In the genomic region with DNA sequence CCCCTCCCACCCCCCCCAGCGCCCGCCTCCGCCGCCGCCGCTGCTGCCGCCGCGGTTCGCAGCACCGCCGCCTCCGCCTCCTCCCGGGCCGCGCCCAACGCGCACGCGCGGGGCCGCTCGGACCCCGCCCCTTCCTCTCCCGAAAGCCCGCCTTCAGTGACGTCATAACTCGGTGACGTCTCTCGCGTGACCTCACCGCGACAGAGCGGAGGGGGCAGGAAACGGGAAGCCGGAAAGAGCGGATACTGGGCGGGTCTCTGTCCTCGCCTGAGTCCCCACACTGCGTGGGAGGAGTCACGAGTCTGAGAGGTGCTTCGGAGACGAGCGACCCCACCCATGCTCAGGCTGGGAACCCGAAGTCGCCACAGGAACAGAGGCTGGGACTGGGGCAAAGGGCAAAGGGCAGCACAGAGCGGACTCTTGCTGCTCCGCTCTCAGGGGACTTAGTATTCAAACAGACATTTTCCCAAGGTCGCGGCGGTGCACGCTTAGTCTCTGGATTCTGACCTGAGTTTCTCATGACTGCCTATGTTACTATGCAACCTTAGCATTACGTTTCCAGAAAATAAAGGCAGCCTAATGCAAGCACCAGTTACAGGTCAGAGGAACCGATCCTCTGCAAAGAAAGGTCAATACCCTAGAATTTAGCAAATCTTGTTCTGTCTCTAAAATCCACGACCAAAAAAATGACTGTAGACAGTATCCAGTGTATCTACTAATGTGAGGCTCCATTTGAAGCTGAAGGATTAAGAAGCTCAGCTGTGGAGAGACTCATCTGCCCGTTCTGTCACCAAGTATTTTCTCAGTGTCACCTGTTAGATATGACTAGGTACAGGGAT, we compare ENCODE assay signal across 8 mouse cellular contexts. TPM values are rescaled to one million over a fixed set of nuclear protein-coding genes. Genes with fewer than 3 reads are reported as not detected.
A peak's percentile ranks its signal among the peaks of the same experiment; 100 is the strongest.
DNase-seq lines count a peak whose midpoint lies in the region; ATAC-seq and TF ChIP-seq lines count a peak whose summit lies in the region.

Gene D17Wsu92e (minus strand): TSS at position 81 of the 839 bp plus-strand sequence.

- H3K9ac ChIP-seq in heart, embryonic 11.5 days (ENCODE audit: low read depth, low read length) = peak within 1 kb of the TSS; percentile 96
- peak within 1 kb of the TSS; percentile 90 for H3K9ac ChIP-seq in kidney, embryonic 16.5 days (replicated peaks; ENCODE audit: low read length)
- peak within 1 kb of the TSS; percentile 91 for H3K9ac ChIP-seq in liver, adult 2 months (ENCODE audit: low read depth, low read length)

- WGBS in heart, embryonic 11.5 days (ENCODE audit: insufficient replicate concordance) = 3% methylated on average over 37 of the region's 56 CpGs
- WGBS in kidney, embryonic 16.5 days = 3% methylated on average over 40 of the region's 56 CpGs
- WGBS in liver, adult 2 months = 2% methylated on average over 46 of the region's 56 CpGs

- no peaks in the 10 kb centered on the region for H3K9me3 ChIP-seq in erythroblast, embryonic 14.5 days (ENCODE audit: control insufficient read depth, low read length)
- H3K9me3 ChIP-seq in heart, embryonic 11.5 days (replicated peaks; ENCODE audit: control insufficient read depth, low read length) = no peaks in the 10 kb centered on the region
- no peaks in the 10 kb centered on the region for H3K9me3 ChIP-seq in kidney, embryonic 16.5 days (ENCODE audit: low read length)

- H3K27ac ChIP-seq in heart, embryonic 11.5 days (ENCODE audit: low read depth, low read length) = peak within 1 kb of the TSS; percentile 79
- peak within 1 kb of the TSS; percentile 86 for H3K27ac ChIP-seq in kidney, embryonic 16.5 days (ENCODE audit: low read length)
- H3K27ac ChIP-seq in liver, adult 2 months (replicated peaks; ENCODE audit: insufficient read depth, low read depth, low read length) = peak within 1 kb of the TSS; percentile 97

- peak; percentile 99 for DNase-seq in brain, embryonic 14.5 days (ENCODE audit: low read depth)
- DNase-seq in liver, adult 2 months (ENCODE audit: extremely low read depth, low read depth, low spot score) = peak; percentile 98
- peak; percentile 100 for DNase-seq in splenic B cell, adult 2 months (ENCODE audit: low read depth, low spot score)

- H3K79me3 ChIP-seq in C2C12 (ENCODE audit: low read depth) = peaks cover 42% of the 10 kb centered on the region

- H3ac ChIP-seq in C2C12 (ENCODE audit: control insufficient read depth, insufficient read length, low read depth) (peak within 1 kb of the TSS; percentile 100), myocyte (ENCODE audit: control insufficient read depth, insufficient read length) (peak within 1 kb of the TSS; percentile 66)

- peak within 1 kb of the TSS; percentile 89 for H3K4me3 ChIP-seq in C2C12 (ENCODE audit: insufficient read depth, poor library complexity, severe bottlenecking)
- peak within 1 kb of the TSS; percentile 100 for H3K4me3 ChIP-seq in erythroblast, embryonic 14.5 days (replicated peaks)
- H3K4me3 ChIP-seq in heart, embryonic 11.5 days (ENCODE audit: low read depth, low read length) = peak within 1 kb of the TSS; percentile 95
- H3K4me3 ChIP-seq in kidney, embryonic 16.5 days (ENCODE audit: low read length) = peak within 1 kb of the TSS; percentile 89
- peak within 1 kb of the TSS; percentile 91 for H3K4me3 ChIP-seq in liver, adult 2 months (ENCODE audit: insufficient read depth, low read depth, low read length)
- peak within 1 kb of the TSS; percentile 87 for H3K4me3 ChIP-seq in myocyte

- H3K79me2 ChIP-seq in C2C12 (ENCODE audit: control insufficient read depth, insufficient read depth) (peaks cover 46% of the 10 kb centered on the region), myocyte (ENCODE audit: control insufficient read depth, insufficient read depth) (peaks cover 42% of the 10 kb centered on the region)
- H3K79me2 ChIP-seq in liver, adult 2 months (ENCODE audit: control insufficient read depth, insufficient read depth, low read length) = peaks cover 31% of the 10 kb centered on the region; the same call in 1 of the 2 replicates

- peak; percentile 93 for ATAC-seq in heart, embryonic 11.5 days (replicated peaks; ENCODE audit: insufficient number of reproducible peaks, low FRiP score, low TSS enrichment)
- ATAC-seq in kidney, embryonic 16.5 days (ENCODE audit: low FRiP score, low TSS enrichment) = peak; percentile 96

- TF ChIP-seq CTCF in C2C12 (IDR thresholded peaks at IDR 0.05; ENCODE audit: control insufficient read depth, insufficient read depth, insufficient read length) = no peak
- no peak for TF ChIP-seq CTCF in brain, embryonic 14.5 days (IDR thresholded peaks at IDR 0.05; ENCODE audit: borderline replicate concordance, extremely low read depth, insufficient read depth, insufficient read length)
- no peak for TF ChIP-seq CTCF in liver, adult 2 months (IDR thresholded peaks at IDR 0.05; ENCODE audit: low read depth, low read length)

- H3K27me3 ChIP-seq in C2C12 (ENCODE audit: control insufficient read depth, insufficient read depth, insufficient read length) = no peaks in the 10 kb centered on the region
- no peaks in the 10 kb centered on the region for H3K27me3 ChIP-seq in erythroblast, embryonic 14.5 days (ENCODE audit: control insufficient read depth)
- no peaks in the 10 kb centered on the region for H3K27me3 ChIP-seq in heart, embryonic 11.5 days (ENCODE audit: control insufficient read depth, insufficient read depth, low read length)
- no peaks in the 10 kb centered on the region for H3K27me3 ChIP-seq in kidney, embryonic 16.5 days (ENCODE audit: insufficient read depth, low read length)
- no peaks in the 10 kb centered on the region for H3K27me3 ChIP-seq in liver, adult 2 months (ENCODE audit: control insufficient read depth, insufficient read depth, low read length)
- no peaks in the 10 kb centered on the region for H3K27me3 ChIP-seq in myocyte (ENCODE audit: control insufficient read depth, insufficient read depth, insufficient read length)
- H3K27me3 ChIP-seq in splenic B cell, adult 2 months (ENCODE audit: control insufficient read depth, insufficient read depth, low read length, poor library complexity, severe bottlenecking) = no peaks in the 10 kb centered on the region

- peak; percentile 56; the same call in 1 of the 2 replicates for TF ChIP-seq POLR2A in brain, embryonic 14.5 days (IDR thresholded peaks at IDR 0.05; ENCODE audit: borderline replicate concordance, extremely low read depth, insufficient read depth, insufficient read length, poor library complexity, severe bottlenecking)
- peak; percentile 45; the same call in 1 of the 2 replicates for TF ChIP-seq POLR2A in liver, adult 2 months (IDR thresholded peaks at IDR 0.05; ENCODE audit: extremely low read depth, insufficient read depth, low read length)
- peak; percentile 73 for TF ChIP-seq POLR2A in myocyte (IDR thresholded peaks at IDR 0.05; ENCODE audit: insufficient read length, low read depth)

- H3K36me3 ChIP-seq in C2C12 (ENCODE audit: control insufficient read depth, insufficient read depth) (no peaks in the 10 kb centered on the region), myocyte (ENCODE audit: control insufficient read depth, insufficient read depth) (no peaks in the 10 kb centered on the region)
- peaks cover 9% of the 10 kb centered on the region for H3K36me3 ChIP-seq in erythroblast, embryonic 14.5 days (ENCODE audit: control insufficient read depth)
- H3K36me3 ChIP-seq in heart, embryonic 11.5 days (ENCODE audit: control insufficient read depth, insufficient read depth, low read length) = no peaks in the 10 kb centered on the region
- no peaks in the 10 kb centered on the region for H3K36me3 ChIP-seq in kidney, embryonic 16.5 days (ENCODE audit: insufficient read depth, low read length)
- no peaks in the 10 kb centered on the region for H3K36me3 ChIP-seq in liver, adult 2 months (ENCODE audit: control insufficient read depth, insufficient read depth, low read length)
- no peaks in the 10 kb centered on the region for H3K36me3 ChIP-seq in splenic B cell, adult 2 months (ENCODE audit: control insufficient read depth, insufficient read depth, low read length, poor library complexity, severe bottlenecking)

- peaks cover 67% of the 10 kb centered on the region for H3K4me1 ChIP-seq in erythroblast, embryonic 14.5 days (ENCODE audit: control insufficient read depth)
- peaks cover 19% of the 10 kb centered on the region for H3K4me1 ChIP-seq in heart, embryonic 11.5 days (ENCODE audit: control insufficient read depth, insufficient read depth, low read length)
- peaks cover 24% of the 10 kb centered on the region for H3K4me1 ChIP-seq in kidney, embryonic 16.5 days (ENCODE audit: insufficient read depth, low read length)
- peaks cover 29% of the 10 kb centered on the region for H3K4me1 ChIP-seq in liver, adult 2 months (ENCODE audit: control insufficient read depth, insufficient read depth, low read length)

- peak within 1 kb of the TSS; percentile 98 for H3K4me2 ChIP-seq in heart, embryonic 11.5 days
- peak within 1 kb of the TSS; percentile 91 for H3K4me2 ChIP-seq in kidney, embryonic 16.5 days (replicated peaks; ENCODE audit: low read depth, low read length)
- H3K4me2 ChIP-seq in myocyte (ENCODE audit: low read depth) = peak within 1 kb of the TSS; percentile 99

TF ChIP-seq in C2C12, 6 proteins besides CTCF, POLR2A, EP300 and RAD21:
- TF ChIP-seq FOSL1 (IDR thresholded peaks at IDR 0.05; ENCODE audit: insufficient read depth, low read length, poor library complexity, severe bottlenecking) = no peak
- no peak for TF ChIP-seq MYOD1 (IDR thresholded peaks at IDR 0.05; ENCODE audit: control insufficient read depth, insufficient read length, low read depth)
- no peak for TF ChIP-seq MAX (IDR thresholded peaks at IDR 0.05)
- no peak for TF ChIP-seq MYOG (IDR thresholded peaks at IDR 0.05; ENCODE audit: control insufficient read depth, extremely low read depth, insufficient read length)
- TF ChIP-seq USF1 (IDR thresholded peaks at IDR 0.05; ENCODE audit: low read depth) = no peak
- no peak for TF ChIP-seq CEBPB (IDR thresholded peaks at IDR 0.05; ENCODE audit: low read depth)
TF ChIP-seq in C2C12: peak in this region for 0.

TF ChIP-seq in myocyte, 11 proteins besides CTCF, POLR2A, EP300 and RAD21 (continues in another document):
- TF ChIP-seq POLR2AphosphoS2 (IDR thresholded peaks at IDR 0.05; ENCODE audit: insufficient read length, low read depth) = peak; percentile 72
- no peak for TF ChIP-seq REST (IDR thresholded peaks at IDR 0.05; ENCODE audit: insufficient read depth, insufficient read length)
- TF ChIP-seq SRF (IDR thresholded peaks at IDR 0.05; ENCODE audit: control insufficient read depth, insufficient read length, low read depth) = no peak
- TF ChIP-seq MYOD1 (IDR thresholded peaks at IDR 0.05; ENCODE audit: control insufficient read depth in 1 of 3, insufficient read length in 2 of 3, low read depth in 2 of 3) = no peak
- TF ChIP-seq CEBPB (IDR thresholded peaks at IDR 0.05; ENCODE audit: insufficient read depth, poor library complexity, severe bottlenecking) = no peak

RNA-seq across cellular contexts. Expression of gene D17Wsu92e, which starts in this region (rescaled TPM):
- polyA plus RNA-seq in C2C12 (2012; fragmentation: generic; extraction: Trizol) (65.1 TPM), myocyte (2012; fragmentation: generic; extraction: Trizol) (79.4 TPM)
- 46.7 and 56.5 TPM in 2 replicates for polyA plus RNA-seq in brain, embryonic 14.5 days (2012; rRNA removed)
- 10.7 and 13.7 TPM in 2 replicates for polyA plus RNA-seq in erythroblast, embryonic 14.5 days (2012)
- polyA plus RNA-seq in heart, embryonic 11.5 days (2014; fragmentation: Nextera tagmentation; extraction: Ambion mirVana) = 11.8 and 12.5 TPM in 2 replicates
- 18.8 and 19.4 TPM in 2 replicates for polyA plus RNA-seq in kidney, embryonic 16.5 days (2015; fragmentation: Nextera tagmentation; extraction: Ambion mirVana)
- 93.0 and 117 TPM in 2 replicates for total RNA-seq in liver, adult 2 months (2014; rRNA removed)
- polyA plus RNA-seq in liver, adult 2 months (2012; rRNA removed) = 159 and 178 TPM in 2 replicates

Comparison
In these comparisons a context has a peak if more than half of its experiments do, and no peak if none do; other contexts are left out.
1. Peak in every context shown above with its lines: DNase-seq, ATAC-seq, H3K4me3 ChIP-seq and H3K27ac ChIP-seq.